Mouse (Mus musculus): ENCODE results near the gene Supt3. TPM values are rescaled to one million over a fixed set of nuclear protein-coding genes. Genes with fewer than 3 reads are reported as not detected.

The Supt3 gene
- polyA plus RNA-seq, 1 experiment from 2014 or later, result 27.5 TPM

- ATAC-seq (ENCODE audit: low FRiP score), result no peak
- Histone ChIP-seq H3K4me2 (replicated peaks; ENCODE audit: low read depth, low read length) (no peak overlapping the region), H3K9me3 (ENCODE audit: control insufficient read depth, low read length) (no peaks in the 10 kb centered on the region), H3K27me3 (ENCODE audit: control insufficient read depth, insufficient read depth, low read length) (no peaks in the 10 kb centered on the region), H3K36me3 (ENCODE audit: control insufficient read depth, insufficient read depth, low read length) (no peaks in the 10 kb centered on the region), H3K4me3 (ENCODE audit: low read depth, low read length) (no peak overlapping the region), H3K9ac (ENCODE audit: low read depth, low read length) (no peak overlapping the region), H3K4me1 (replicated peaks; ENCODE audit: control insufficient read depth, insufficient read depth, low read length) (no peaks in the 10 kb centered on the region), H3K27ac (ENCODE audit: low read depth, low read length) (no peak overlapping the region)
- DNase-seq (ENCODE audit: low spot score), result no peak
- WGBS, result 84% methylated on average over 6 of the region's 6 CpGs
Observed at GRCm38 (mm10) chr17:45160651-45161050, 383.7 kb downstream of the Supt3 start.

- DNase-seq (ENCODE audit: low spot score), result no peak
- H3K27me3 ChIP-seq (ENCODE audit: control insufficient read depth, insufficient read depth, low read length), result no peaks in the 10 kb centered on the region
- no peaks in the 10 kb centered on the region for H3K4me1 ChIP-seq (replicated peaks; ENCODE audit: control insufficient read depth, insufficient read depth, low read length)
- no peak overlapping the region for H3K4me2 ChIP-seq (replicated peaks; ENCODE audit: low read depth, low read length)
- no peaks in the 10 kb centered on the region for H3K9me3 ChIP-seq (ENCODE audit: control insufficient read depth, low read length)
- no peak overlapping the region for H3K9ac ChIP-seq (ENCODE audit: low read depth, low read length)
- H3K27ac ChIP-seq (ENCODE audit: low read depth, low read length), result no peak overlapping the region
- H3K4me3 ChIP-seq (ENCODE audit: low read depth, low read length), result no peak overlapping the region
- ATAC-seq (ENCODE audit: low FRiP score), result no peak
- H3K36me3 ChIP-seq (ENCODE audit: control insufficient read depth, insufficient read depth, low read length), result no peaks in the 10 kb centered on the region
- WGBS, result 41% methylated on average over 4 of the region's 4 CpGs
Observed at GRCm38 (mm10) chr17:45165741-45166140, 388.8 kb downstream of the Supt3 start.

Other genes with a start within 250 kb of the Supt3 start
- 1.8 and 3.0 TPM in 2 replicates for gene Runx2, start 37.6 kb downstream of the Supt3 start, polyA plus RNA-seq (2014; fragmentation: Nextera tagmentation; extraction: Ambion mirVana)